Mouse (Mus musculus): ENCODE results near the gene Ilf3. TPM values are rescaled to one million over a fixed set of nuclear protein-coding genes. Genes with fewer than 3 reads are reported as not detected.

Gene Ilf3
- total RNA-seq, 2 experiments from 2014 or later, result 56.5 to 59.6 TPM

- DNase-seq (ENCODE audit: low spot score in 2 of 2), result no peak
Observed at GRCm38 (mm10) chr9:21397170-21397569, 29.5 kb downstream of the Ilf3 start.

GRCm38 (mm10) chr9:21401042-21401441 lies 33.4 kb downstream of the Ilf3 start:
- no peak for DNase-seq (ENCODE audit: low spot score in 2 of 2)

- no peak for DNase-seq (ENCODE audit: low spot score in 2 of 2)
Observed at GRCm38 (mm10) chr9:21402764-21403253, 35.1 kb downstream of the Ilf3 start.

DNA sequence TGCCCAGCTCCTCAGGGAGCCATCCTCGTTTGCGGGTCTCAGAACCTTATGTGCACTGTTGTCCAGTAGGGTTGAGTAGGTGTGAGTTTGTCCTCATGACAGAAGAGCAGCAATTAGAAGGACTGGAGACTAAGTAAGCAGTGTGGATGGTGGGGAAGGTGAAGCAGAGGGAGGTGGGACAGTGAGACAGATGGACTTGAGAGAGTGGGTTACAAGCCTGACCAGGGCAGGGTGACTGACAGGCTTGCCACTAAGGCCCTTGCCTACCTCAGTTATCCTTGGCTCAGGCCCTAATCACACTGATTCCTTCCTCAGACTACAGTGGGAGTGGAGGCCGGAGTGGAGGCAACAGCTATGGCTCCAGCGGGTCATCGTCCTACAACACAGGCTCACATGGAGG lies 36.1 kb downstream of the Ilf3 start:
- no peak for DNase-seq (ENCODE audit: low spot score in 2 of 2)

DNA sequence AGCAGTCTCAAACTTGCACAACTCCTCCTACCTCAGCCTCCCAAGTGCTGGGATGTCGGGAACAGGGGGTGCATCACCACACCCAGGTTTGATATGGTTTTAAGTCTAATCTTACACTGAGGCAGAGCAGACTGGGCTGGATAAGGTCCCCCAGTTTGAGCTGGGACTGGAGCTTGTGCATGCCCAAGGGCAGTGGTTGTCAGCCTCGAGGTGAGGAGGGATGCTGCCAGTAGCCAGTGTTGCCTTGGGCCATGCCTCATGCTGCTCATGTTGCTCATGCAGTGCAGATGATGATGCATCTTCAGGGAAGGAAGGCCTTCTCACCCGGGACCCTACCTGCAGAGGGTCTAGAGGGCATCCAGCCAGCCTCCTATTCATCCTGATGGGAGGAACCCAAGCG lies 37.9 kb downstream of the Ilf3 start:
- DNase-seq (ENCODE audit: low spot score in 2 of 2), result no peak

DNA sequence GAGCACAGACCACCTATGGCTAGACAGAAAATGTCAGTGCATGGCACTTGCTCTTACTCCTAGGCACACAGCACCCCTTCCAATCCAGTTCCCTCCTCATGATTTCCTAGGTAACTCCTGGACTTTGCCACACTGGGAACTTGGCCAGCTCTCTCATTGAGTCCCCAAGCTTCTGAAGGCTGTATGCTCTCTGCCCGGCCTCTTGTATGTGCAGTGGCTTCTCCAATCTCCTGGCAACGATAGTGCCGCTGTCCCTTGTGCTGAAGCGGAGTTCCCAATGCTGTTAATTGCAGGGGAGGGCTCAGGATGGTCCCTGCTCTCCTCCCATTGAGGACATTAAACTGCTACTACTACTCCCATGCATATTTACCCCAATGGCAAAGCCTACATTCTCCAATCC lies 40.3 kb downstream of the Ilf3 start:
- no peak for DNase-seq (ENCODE audit: low spot score in 2 of 2)

- DNase-seq (ENCODE audit: low spot score in 2 of 2), result no peak
Observed at GRCm38 (mm10) chr9:21408624-21409023, 41.0 kb downstream of the Ilf3 start.

DNA sequence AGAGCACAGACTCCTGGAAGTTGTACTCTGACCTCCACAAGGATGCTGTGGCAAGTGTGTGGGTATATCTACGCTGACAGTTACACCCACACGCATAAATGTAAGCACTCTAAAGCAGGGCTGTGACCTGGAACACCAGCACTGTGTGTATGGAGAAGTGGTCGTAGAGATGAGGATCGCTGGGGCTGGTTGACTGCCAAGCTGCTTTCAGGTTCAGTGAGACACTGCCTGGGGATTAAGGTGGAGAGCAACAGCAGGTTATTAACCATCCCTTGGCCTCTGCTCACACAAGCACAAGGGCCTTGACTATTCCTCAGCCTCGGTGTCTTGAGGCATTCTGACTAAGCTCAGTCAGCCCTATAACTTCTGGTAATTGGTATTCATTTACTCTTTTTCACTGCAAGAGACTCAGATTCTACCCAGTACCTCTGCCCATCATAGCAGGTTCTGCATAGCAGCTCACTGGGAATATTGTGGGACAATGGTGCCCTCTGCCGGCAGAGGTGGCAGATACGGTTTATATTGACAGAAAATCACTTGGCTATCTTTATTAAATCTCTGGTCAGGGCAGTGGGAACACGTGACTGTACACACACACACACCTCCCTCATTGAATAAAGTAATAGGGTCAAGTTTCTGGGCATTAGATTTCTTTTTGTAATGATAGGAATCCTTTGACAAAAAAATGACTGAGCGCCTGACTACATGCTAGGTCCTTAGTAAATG lies 42.1 kb downstream of the Ilf3 start:
- DNase-seq (ENCODE audit: low spot score in 2 of 2), result peak; percentile 84 to 87

GRCm38 (mm10) chr9:21411669-21412550 lies 44.2 kb downstream of the Ilf3 start, which contains the start of gene Qtrt1:
Qtrt1 (plus strand) TSS chr9:21411837.
- DNase-seq (ENCODE audit: low spot score in 2 of 2), result peak; percentile 71

DNA sequence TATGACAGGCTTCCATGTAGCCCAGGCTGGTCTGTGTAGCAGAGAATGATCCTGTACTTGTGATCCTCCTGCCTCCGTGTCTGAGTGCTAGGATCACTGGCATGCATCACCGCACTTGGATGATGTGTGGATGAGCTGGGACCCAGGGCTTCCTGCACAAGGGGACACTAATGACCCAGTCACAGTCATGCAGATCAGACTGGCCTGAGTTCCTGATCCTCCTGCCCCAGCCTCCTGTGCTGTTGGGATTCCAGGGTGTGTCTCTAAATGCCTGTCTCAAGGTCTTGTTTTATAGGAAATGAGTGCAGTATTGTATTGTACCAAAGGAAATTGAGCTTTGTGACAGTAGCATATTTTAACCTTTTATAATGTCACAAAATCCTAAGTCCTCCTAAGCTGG lies 50.2 kb downstream of the Ilf3 start:
- no peak for DNase-seq (ENCODE audit: low spot score in 2 of 2)

GRCm38 (mm10) chr9:21419646-21420045 lies 52.0 kb downstream of the Ilf3 start:
- DNase-seq (ENCODE audit: low spot score in 2 of 2), result no peak

DNA sequence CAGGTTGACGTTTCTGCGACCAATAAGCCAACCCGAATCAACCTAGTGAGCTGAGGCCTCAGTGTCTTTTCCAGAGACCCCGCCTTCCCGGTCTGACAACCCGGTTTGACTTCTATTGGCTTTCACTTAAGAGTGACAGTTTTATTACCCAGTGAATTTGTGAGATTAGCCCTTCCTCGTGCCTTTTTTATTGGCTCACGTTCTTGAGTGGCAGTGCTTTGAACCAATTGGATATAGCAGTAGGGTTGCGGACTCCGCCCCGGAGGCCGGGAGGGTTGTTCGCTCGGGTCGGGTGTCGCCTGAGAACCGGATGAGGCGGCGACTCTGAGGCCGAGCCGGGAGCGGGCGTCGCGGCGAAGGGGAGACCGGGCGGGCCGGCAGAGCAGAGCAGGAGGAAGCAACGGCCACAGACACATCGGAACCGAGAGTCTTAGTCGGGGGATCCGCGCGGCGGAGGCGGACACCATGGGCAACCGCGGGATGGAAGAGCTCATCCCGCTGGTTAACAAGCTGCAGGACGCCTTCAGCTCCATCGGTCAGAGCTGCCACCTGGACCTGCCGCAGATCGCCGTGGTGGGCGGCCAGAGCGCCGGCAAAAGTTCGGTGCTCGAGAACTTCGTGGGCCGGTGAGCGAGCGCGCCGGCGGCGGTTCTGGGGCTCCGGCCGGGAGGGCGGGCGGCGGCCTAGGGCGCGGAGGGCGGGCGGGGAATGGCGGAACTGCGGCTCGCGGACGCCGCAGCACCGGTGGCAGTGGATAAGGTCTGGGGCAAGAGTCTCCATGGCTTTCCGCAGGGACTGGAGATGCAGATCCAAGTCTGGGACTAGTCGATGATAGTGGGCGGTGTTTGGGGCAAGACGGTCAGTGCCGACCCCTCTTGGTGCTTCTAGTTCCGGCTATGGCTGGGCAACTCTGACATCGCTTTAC lies 57.2 kb downstream of the Ilf3 start, which contains the start of gene Dnm2:
Gene Dnm2 (plus strand): TSS at position 278 of the 925 bp plus-strand sequence.
- peak; percentile 92 to 97 for DNase-seq (ENCODE audit: low spot score in 2 of 2)

DNA sequence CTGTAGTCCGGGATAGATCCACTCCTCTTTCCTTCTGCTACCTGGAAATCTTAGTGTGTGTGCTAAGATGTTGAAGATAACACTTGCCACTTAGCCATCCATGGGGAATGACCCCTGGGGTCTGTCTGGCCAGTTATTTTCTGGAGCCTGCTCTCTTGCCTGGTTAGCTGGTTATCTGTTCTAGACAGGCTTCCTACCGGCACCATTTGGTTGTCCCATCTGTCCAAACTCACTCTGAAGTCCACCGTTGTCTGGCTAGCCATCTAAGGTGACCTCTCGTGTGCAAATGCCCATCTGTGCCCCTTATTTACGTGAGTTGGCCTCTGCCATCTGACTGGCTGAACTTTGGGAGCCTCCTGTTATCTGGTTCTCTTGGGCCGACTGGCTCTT lies 57.9 kb downstream of the Ilf3 start:
- DNase-seq (ENCODE audit: low spot score in 2 of 2), result no peak

DNA sequence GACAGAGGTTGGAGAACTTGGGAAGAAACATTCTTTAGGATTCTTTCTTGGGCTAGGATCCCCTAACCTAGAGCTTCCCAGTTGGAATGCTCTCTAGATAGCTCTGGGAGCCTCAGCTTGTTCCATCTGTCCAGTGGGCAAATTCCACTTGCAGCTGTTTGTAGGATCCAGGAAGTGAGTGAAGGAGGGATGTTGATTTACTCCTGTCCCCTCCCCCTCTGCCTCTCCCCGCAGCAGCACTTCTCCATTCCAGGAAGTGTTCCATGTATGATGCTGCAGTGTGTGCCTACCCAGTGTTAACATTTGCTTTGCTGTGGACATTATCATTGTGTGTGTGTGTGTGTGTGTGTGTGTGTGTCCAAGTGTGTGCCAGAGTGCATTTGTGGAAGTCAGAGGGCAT lies 58.3 kb downstream of the Ilf3 start:
- no peak for DNase-seq (ENCODE audit: low spot score in 2 of 2)

GRCm38 (mm10) chr9:21426525-21426924 lies 58.9 kb downstream of the Ilf3 start:
- DNase-seq (ENCODE audit: low spot score in 2 of 2), result no peak

GRCm38 (mm10) chr9:21427773-21428172 lies 60.1 kb downstream of the Ilf3 start:
- DNase-seq (ENCODE audit: low spot score in 2 of 2), result no peak

DNA sequence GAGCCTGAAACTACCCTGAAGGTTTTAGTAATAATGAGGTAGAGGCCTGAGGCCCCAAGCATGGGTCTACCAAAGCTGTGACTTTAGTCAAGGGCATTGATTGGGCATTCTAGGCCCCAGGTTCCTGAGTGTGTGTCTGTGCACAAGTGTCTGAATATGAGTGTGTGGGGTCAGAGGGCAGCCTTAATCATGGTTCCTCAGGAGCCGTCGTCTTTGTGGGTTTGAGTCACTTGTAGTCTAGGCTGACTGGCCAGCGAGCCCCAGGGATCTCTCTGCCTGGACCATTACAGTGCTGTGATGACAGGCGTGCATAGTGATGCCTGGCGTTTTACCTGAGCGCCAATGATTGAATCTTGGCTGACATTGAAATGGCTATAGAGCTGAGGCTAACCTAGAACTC lies 60.5 kb downstream of the Ilf3 start:
- DNase-seq (ENCODE audit: low spot score in 2 of 2), result no peak

DNA sequence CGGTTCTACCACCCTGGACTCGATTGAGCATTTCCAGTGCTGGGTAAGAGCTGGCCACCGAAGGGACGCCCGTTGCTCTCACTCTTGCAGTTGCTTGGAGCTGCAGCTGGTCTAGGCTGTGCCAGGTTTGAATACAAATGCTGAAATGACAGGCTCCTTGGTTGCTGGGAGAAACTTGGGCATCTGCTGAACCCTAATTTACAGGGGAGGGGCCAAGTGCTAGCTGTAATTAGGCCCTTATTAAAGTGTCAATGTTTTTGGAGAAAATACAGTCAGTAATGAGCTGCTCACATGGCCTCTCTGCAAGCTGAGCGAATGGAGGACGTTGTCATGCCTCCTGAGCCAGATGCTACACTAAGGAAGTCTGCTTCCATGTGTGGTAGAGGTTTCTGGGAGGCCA lies 63.1 kb downstream of the Ilf3 start:
- no peak for DNase-seq (ENCODE audit: low spot score in 2 of 2)

- no peak for DNase-seq (ENCODE audit: low spot score in 2 of 2)
Observed at GRCm38 (mm10) chr9:21432066-21432465, 64.4 kb downstream of the Ilf3 start.

DNA sequence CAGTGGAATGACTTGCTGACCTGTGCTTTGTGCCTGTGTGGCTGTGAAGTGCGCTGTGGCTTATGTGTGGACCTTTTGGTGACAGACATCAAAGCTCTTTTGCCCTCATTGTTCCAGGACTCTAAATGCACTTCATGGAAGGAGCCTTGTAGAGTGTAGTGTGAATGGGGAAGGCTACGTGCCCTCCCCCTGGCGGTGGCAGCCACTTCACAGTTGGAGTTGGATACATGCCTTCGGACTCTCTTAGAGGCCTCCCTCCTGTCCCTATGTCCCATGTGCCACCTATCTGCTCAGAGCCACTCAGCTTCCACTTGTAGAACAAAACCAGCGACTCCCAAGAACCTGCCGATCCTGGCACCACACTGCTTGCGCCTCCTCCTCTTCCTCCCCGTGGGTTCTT lies 66.1 kb downstream of the Ilf3 start:
- DNase-seq (ENCODE audit: low spot score in 2 of 2), result no peak

DNA sequence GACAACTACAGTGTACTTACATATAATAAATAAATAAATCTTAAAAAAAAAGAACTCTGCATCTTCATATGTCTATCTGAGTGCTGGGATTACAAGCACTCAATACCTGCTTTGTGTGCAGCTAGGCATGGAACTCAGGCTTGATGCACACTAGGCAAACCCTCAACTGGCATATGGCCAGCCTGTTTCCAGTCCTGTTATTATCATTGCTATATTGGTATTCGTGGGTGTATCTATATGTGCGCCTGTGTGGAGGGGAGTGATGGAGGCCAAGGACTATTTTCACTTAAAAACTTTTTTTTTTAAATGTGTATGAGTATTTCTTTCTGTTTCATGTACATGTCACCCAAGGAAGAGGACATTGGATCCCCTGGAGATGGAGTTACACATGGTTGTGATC lies 66.7 kb downstream of the Ilf3 start:
- DNase-seq (ENCODE audit: low spot score in 2 of 2), result no peak
